ENCODE assay signal across 18 mouse cellular contexts in genomic region chr3:107700625-107701024, GRCm38 (mm10). TPM values are rescaled to one million over a fixed set of nuclear protein-coding genes. Genes with fewer than 3 reads are reported as not detected.
"Had no signal": no experiment of that assay in that cellular context is flagged by ENCODE, and none has a peak within 500 bp of the region (broad histone marks: within the 10 kb centered on the region; RNA-seq: fewer than 3 reads in every experiment).

No protein-coding gene starts in this region.

- H3K27ac ChIP-seq: midbrain, embryonic 10.5 days; midbrain, embryonic 12.5 days; neural tube, embryonic 13.5 days; neural tube, embryonic 15.5 days had no signal

- H3K27me3 ChIP-seq: midbrain, embryonic 12.5 days; neural tube, embryonic 13.5 days; neural tube, embryonic 15.5 days had no signal

- DNase-seq: lung, embryonic 14.5 days; lung, postnatal 10 days; lung, postnatal 4 days; midbrain, embryonic 14.5 days; retina, postnatal 1 day; right cerebral cortex, adult 18-20 months; right cerebral cortex, postnatal 25 days; right cerebral cortex, postnatal 4 days; spleen, adult 18-20 months; thymus, adult 18-20 months; thymus, postnatal 14 days; thymus, postnatal 36 days had no signal

- H3K4me3 ChIP-seq: midbrain, embryonic 10.5 days; midbrain, embryonic 12.5 days; myocyte; neural tube, embryonic 13.5 days; neural tube, embryonic 15.5 days had no signal

- H3K9ac ChIP-seq: lung, embryonic 14.5 days; midbrain, embryonic 12.5 days; neural tube, embryonic 13.5 days; neural tube, embryonic 15.5 days had no signal

- H3K36me3 ChIP-seq: midbrain, embryonic 10.5 days; midbrain, embryonic 12.5 days; neural tube, embryonic 13.5 days; neural tube, embryonic 15.5 days had no signal

RNA-seq across cellular contexts. Expression of gene Csf1, which starts 59.6 kb away (rescaled TPM):
- total RNA-seq: megakaryocyte-erythroid progenitor cell, adult 5-6 weeks had no signal
